In the genomic region with DNA sequence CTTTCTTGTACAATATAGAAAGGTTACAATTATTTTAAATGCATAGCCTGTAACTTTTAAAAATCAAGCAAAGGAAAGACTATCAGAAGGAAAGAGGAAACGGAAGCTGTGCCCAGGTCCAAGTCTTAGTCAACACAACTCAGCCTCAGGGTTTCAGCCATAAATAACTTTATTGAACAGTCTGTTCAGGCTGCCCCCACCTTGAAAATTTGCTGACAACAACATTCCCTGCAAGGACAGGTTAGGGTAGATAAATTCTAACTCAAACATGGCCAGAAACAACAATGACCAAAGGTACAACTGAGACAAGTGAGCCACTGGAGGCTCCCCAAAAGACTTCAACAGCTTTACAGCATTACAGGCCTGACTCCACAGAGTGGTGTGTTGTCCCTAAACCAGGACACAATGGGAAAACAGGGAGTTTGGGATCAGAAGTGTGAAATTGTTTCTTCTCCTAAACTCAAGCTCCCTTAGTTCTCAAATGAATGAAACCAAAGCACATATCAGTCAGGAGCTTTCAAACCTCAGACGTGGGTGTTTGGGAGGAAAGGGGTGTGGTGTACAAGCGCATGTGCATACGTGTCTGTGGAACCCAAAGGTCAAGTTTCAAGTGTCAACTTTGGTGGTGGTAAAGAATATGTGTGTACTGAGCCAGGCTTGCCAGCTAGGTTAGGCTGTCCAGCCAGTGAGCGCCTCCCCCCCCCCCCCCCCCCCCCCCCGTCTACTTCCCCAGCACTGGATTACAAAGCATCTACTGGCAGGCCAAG, we compare ENCODE assay signal across 20 mouse cellular contexts. TPM values are rescaled to one million over a fixed set of nuclear protein-coding genes. Genes with fewer than 3 reads are reported as not detected.
DNase-seq lines count a peak whose midpoint lies in the region; ATAC-seq and TF ChIP-seq lines count a peak whose summit lies in the region.
"Had no signal": no experiment of that assay in that cellular context is flagged by ENCODE, and none has a peak within 500 bp of the region (broad histone marks: within the 10 kb centered on the region; RNA-seq: fewer than 3 reads in every experiment).

No protein-coding gene starts in this region.

- peak; percentile 15 for ATAC-seq in CD4-positive, CD25-positive, alpha-beta regulatory T cell, adult 4 months
- ATAC-seq in intestine, embryonic 16.5 days, result peak; percentile 56; the same call in 1 of the 2 replicates
- ATAC-seq: forebrain, embryonic 16.5 days had no signal

- WGBS in intestine, embryonic 16.5 days, result 50% methylated on average over 5 of the region's 6 CpGs

- H3K9me3 ChIP-seq in intestine, embryonic 16.5 days (ENCODE audit: control insufficient read depth, low read length), result no peaks in the 10 kb centered on the region
- H3K9me3 ChIP-seq: hindbrain, embryonic 15.5 days; megakaryocyte, embryonic 14.5 days; neural tube, embryonic 15.5 days had no signal

- H3K27ac ChIP-seq in gastrocnemius, adult 2 months, result peak overlapping the region; percentile 63
- no peak overlapping the region for H3K27ac ChIP-seq in intestine, embryonic 16.5 days (ENCODE audit: low read length)
- H3K27ac ChIP-seq: hindbrain, embryonic 15.5 days; neural tube, embryonic 15.5 days had no signal

- no peak for TF ChIP-seq CTCF in gastrocnemius, adult 2 months (IDR thresholded peaks at IDR 0.05)

- H3K4me2 ChIP-seq in intestine, embryonic 16.5 days (ENCODE audit: low read depth, low read length), result no peak overlapping the region
- H3K4me2 ChIP-seq: hindbrain, embryonic 15.5 days; lung, embryonic 14.5 days; neural tube, embryonic 15.5 days had no signal

- peaks cover 22% of the 10 kb centered on the region for H3K4me1 ChIP-seq in intestine, embryonic 16.5 days (ENCODE audit: control insufficient read depth, insufficient read depth, low read length)
- H3K4me1 ChIP-seq: hindbrain, embryonic 15.5 days; neural tube, embryonic 15.5 days had no signal

- DNase-seq in gastrocnemius, adult 2 months, result no peak
- no peak for DNase-seq in gastrocnemius, adult 8-10 months (ENCODE audit: low spot score in 2 of 2)
- DNase-seq in naive thymus-derived CD4-positive, alpha-beta T cell, adult 2 months (ENCODE audit: low read depth), result peak; percentile 57
- no peak for DNase-seq in retina, postnatal 1 day
- no peak for DNase-seq in adrenal gland, adult 8-10 months
- DNase-seq in adrenal gland, adult 2 months, result no peak
- DNase-seq: adrenal gland, postnatal 36 days; cerebellum, postnatal 10 days; gastrocnemius, postnatal 10 days; heart, postnatal 14 days; layer of hippocampus, postnatal 36 days; left cerebral cortex, postnatal 4 days; lung, embryonic 14.5 days had no signal

- no peak overlapping the region for H3K9ac ChIP-seq in intestine, embryonic 16.5 days (ENCODE audit: low read depth, low read length)
- H3K9ac ChIP-seq: hindbrain, embryonic 15.5 days; lung, embryonic 14.5 days; neural tube, embryonic 15.5 days had no signal

- intact Hi-C loops in gastrocnemius, adult 2 months (cut with DNase I), result no loop called here

- H3K27me3 ChIP-seq in intestine, embryonic 16.5 days (replicated peaks; ENCODE audit: control insufficient read depth, insufficient read depth, low read length), result no peaks in the 10 kb centered on the region
- H3K27me3 ChIP-seq: hindbrain, embryonic 15.5 days; megakaryocyte, embryonic 14.5 days; neural tube, embryonic 15.5 days had no signal

- no peaks in the 10 kb centered on the region for H3K36me3 ChIP-seq in intestine, embryonic 16.5 days (ENCODE audit: control insufficient read depth, insufficient read depth, low read length)
- H3K36me3 ChIP-seq: hindbrain, embryonic 15.5 days; neural tube, embryonic 15.5 days had no signal

- H3K4me3 ChIP-seq in gastrocnemius, adult 2 months, result no peak overlapping the region
- no peak overlapping the region for H3K4me3 ChIP-seq in intestine, embryonic 16.5 days (ENCODE audit: low read length)
- H3K4me3 ChIP-seq: erythroblast, embryonic 14.5 days; hindbrain, embryonic 15.5 days; megakaryocyte, embryonic 14.5 days; neural tube, embryonic 15.5 days had no signal

RNA-seq across cellular contexts. Expression of a gene that starts 14.9 kb away (rescaled TPM):
- 100 to 1,000 TPM in 1 of 2 experiments, 10 to 100 TPM in 1; 89.9 to 134 TPM for total RNA-seq in gastrocnemius, adult 2 months (2021)
- 100 to 1,000 TPM in 3 of 4 experiments, 10 to 100 TPM in 1; 92.6 to 112 (median 104) TPM for total RNA-seq in gastrocnemius, adult 8-10 months (2022)
- 100 to 1,000 TPM; 369 to 445 TPM for polyA plus RNA-seq in CD4-positive, CD25-positive, alpha-beta regulatory T cell, adult 4 months (2017; shearing (Covaris generic))
- polyA plus RNA-seq in intestine, embryonic 16.5 days (2015; fragmentation: Nextera tagmentation; extraction: Ambion mirVana), result 66.7 and 67.9 TPM in 2 replicates
- 100 to 1,000 TPM; 124 to 155 (median 151) TPM for total RNA-seq in adrenal gland, adult 8-10 months (2022)
- 100 to 1,000 TPM; 116 to 157 TPM for total RNA-seq in adrenal gland, adult 2 months (2021)
- polyA plus RNA-seq in adrenal gland, adult 2 months (2012; rRNA removed), result 78.1 and 118 TPM in 2 replicates
